Mouse (Mus musculus): ENCODE results near the gene Trib2.

Gene Trib2

GRCm38 (mm10) chr12:15816740-15817178, at the start of gene Trib2:
Trib2 (minus strand) TSS chr12:15816922.
- peak; percentile 95 for DNase-seq (ENCODE audit: extremely low spot score)

- no peak for DNase-seq (ENCODE audit: extremely low spot score)
Measured at GRCm38 (mm10) chr12:15858005-15858404, 41.3 kb upstream of the Trib2 start.

GRCm38 (mm10) chr12:15855891-15856290, 39.2 kb upstream of the Trib2 start:
- no peak for DNase-seq (ENCODE audit: extremely low spot score)

DNA sequence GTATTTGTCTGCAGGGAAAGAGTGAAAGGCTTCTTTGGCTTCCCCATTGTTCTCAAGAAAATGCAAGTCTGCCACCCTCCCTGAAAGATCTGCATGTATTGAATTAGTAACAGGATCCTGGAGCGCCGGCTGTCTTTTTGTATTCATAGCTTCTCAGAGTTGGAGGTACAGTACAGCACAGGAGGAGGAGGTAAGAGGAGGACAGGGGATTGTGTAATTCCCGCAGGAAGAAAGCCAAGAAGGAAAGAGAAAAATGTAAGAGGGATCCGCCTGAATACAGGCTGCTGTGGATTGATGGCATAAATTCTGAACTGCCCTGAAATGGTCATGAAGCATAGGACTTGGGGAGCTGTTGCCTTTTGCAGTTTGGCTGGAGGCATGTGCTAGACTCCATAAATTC, 36.1 kb upstream of the Trib2 start:
- no peak for DNase-seq (ENCODE audit: extremely low spot score)

DNA sequence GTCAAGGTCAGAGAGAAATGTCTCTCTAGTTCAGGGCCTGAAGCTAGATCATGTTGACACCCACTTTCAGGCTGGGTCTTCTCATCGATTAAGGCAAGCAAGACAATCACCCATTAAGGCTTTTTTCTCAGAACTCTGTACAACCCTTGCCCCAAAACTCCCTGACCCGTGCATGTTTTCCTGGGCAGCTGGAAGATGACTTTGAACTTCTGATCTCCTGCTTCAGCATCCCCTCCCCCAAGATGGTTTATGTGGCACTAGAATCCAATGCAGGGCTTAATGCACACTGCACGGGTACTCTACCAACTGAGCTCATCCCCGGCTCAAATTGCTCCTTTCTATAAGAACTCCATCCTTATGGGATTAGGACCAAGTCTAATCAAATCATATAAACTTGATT, 35.3 kb upstream of the Trib2 start:
- DNase-seq (ENCODE audit: extremely low spot score): no peak

DNA sequence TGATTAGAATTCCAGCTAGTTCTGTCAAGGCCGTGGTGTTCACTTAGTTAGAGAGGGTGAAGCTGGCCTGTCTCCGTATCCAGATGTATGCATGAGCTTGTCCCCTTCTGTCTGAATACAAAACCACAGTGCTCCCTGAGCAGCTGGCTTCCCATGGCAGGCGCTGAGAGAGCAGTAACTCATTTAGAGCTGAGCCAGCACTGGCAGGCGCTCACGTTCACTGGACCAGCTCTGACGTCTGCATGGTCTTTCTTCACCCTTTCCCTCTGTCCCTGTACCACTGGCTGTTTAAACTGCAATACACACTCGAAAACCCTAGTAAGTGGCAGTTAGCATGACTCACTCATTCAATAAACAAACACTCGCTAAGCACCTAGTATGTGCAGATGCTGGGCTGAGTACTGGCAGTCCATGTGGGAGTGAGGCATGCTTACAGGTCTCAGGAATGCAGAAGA, 33.7 kb upstream of the Trib2 start:
- no peak for DNase-seq (ENCODE audit: extremely low spot score)

- DNase-seq (ENCODE audit: extremely low spot score): no peak
Measured at GRCm38 (mm10) chr12:15849861-15850294, 33.2 kb upstream of the Trib2 start.

- no peak for DNase-seq (ENCODE audit: extremely low spot score)
Measured at GRCm38 (mm10) chr12:15848391-15848790, 31.7 kb upstream of the Trib2 start.

GRCm38 (mm10) chr12:15844701-15845100, 28.0 kb upstream of the Trib2 start:
- no peak for DNase-seq (ENCODE audit: extremely low spot score)

- DNase-seq (ENCODE audit: extremely low spot score): no peak
Measured at GRCm38 (mm10) chr12:15840864-15841557, 24.3 kb upstream of the Trib2 start.

DNA sequence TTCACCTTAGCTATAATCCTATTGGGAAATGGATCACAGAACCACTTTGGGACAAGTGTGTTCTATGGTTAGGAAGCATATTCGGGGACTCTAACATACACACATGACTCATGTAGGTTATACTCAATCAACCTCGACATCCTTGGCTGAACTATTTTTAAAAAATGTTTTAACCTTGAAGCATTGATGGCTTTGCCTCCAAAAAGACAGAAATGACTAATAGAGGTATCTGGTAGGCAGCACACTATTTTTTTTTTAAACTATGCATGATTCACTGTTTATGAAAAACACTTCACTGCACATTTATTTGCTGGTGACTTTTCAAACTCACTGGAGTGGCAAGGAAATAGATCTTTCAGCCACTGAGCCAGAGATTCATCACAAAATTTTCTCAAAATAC, 21.5 kb upstream of the Trib2 start:
- no peak for DNase-seq (ENCODE audit: extremely low spot score)

- DNase-seq (ENCODE audit: extremely low spot score): no peak
Measured at GRCm38 (mm10) chr12:15837566-15837965, 20.8 kb upstream of the Trib2 start.

GRCm38 (mm10) chr12:15832674-15833052, 15.9 kb upstream of the Trib2 start:
- no peak for DNase-seq (ENCODE audit: extremely low spot score)

- no peak for DNase-seq (ENCODE audit: extremely low spot score)
Measured at GRCm38 (mm10) chr12:15831941-15832673, 15.4 kb upstream of the Trib2 start.

- DNase-seq (ENCODE audit: extremely low spot score): no peak
Measured at GRCm38 (mm10) chr12:15830750-15831149, 14.0 kb upstream of the Trib2 start.

DNA sequence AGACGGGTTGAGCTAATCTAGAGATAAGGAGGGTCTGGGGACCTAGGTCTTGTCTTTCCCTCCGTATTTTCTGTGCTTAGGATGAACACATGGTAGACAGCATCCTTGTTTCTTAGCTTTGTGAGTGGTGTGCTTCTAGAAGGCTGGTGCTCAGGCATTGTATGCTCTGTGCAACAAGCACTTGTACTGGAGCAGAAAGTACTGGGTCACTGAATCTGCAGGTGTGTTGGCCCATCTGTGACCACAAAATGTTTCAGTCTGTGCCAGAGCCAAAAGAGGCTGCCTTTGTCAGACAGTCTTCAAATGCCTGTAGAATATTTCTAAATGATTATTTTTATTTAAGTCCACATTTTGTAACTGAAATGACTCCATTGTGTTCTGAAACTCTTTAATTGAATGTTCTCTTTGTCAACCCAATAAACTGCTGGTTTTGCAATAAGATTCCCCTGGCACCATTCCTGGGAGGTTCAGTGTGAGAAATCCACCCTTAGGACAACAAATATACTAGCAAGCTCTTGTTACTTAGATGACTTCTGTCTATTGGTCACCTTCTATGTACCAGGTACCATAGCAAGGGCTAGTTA, 12.2 kb upstream of the Trib2 start:
- no peak for DNase-seq (ENCODE audit: extremely low spot score)

DNA sequence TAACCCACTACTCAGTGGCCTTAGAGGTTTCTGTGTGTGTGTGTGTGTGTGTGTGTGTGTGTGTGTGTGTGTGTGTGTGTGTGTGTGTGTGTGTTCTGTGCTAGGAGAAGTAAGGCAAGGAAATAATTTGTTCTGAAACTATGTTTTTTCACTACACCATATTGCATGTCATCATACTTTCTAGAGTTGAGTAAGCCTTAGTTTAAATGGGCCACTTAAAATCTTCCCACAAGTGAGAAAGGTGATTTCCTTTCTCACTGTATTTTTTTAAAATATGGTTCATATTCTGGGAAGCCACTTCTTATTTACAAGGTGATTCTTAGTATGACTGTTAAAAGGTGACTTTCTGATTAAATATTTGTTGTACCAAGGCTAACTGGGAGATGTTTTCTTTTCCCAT, 4.3 kb upstream of the Trib2 start:
- no peak for DNase-seq (ENCODE audit: extremely low spot score)

DNA sequence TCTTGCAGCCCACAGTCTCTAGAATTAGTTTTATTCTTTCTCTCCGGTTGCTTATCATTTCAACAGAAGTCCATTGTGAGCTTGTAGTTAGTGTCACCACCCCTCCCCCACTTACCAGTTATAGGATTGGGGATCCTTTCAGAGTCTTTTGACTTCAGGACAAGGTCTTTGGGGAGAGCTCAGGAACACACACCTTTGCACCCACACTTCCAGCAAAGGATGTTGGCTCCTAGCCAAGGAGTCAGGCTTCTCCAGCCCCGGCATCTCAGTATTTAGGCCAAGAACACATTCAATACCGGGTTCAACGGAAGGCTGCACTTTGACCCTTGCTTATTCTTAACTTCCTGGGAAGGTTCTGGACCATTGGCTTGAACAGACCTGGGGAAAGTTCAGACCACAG, 643 bp upstream of the Trib2 start:
- DNase-seq (ENCODE audit: extremely low spot score): no peak

DNA sequence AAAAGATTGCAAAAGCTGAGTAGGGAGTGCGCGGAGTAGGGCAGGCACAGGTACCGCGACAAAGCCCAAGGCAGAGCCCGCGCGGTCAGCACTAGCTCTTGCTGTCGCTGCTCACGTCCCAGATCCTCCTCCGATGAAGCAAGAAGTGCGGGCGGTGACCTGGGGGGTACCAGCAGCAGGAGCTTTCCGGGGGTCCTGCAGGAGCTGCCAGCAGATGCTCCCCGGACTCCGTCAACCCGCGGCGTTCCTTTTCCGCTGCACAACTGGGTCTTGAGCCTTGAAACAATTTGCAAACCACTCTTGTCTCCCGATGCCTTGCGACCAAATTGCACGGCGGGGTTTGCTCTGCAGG, 492 bp downstream of the Trib2 start:
- peak; percentile 70 for DNase-seq (ENCODE audit: extremely low spot score)

- DNase-seq (ENCODE audit: extremely low spot score): peak; percentile 79
Measured at GRCm38 (mm10) chr12:15815576-15816253, 1.0 kb downstream of the Trib2 start.

DNA sequence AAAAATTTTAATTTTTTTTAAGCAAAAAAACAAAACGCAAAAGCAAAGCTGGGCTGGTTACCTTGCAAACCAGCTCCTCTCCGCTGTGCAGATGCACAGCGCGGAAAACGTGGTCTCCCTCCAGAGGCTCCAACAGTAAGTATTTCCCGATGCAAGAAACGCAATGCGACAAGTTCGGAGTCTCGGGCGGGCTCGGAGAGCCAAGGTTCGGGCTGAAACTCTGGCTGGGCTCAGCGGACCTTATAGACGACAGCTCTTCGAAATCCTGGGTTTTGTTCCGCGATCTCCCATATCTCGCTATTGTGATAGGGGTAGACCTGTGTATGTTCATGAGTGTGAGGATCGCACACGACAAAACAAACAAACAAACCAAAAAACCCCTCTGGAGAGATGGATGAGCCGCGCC, 1.5 kb downstream of the Trib2 start:
- peak; percentile 68 for DNase-seq (ENCODE audit: extremely low spot score)
